Mouse (Mus musculus) heart, embryonic 13.5 days (tissue): ENCODE results near the gene Nelfb. TPM values are rescaled to one million over a fixed set of nuclear protein-coding genes. Genes with fewer than 3 reads are reported as not detected.

Source experiments
- ATAC-seq: fragments of 200-750 bp; cut with Nextera tagmentation; 2 replicates; pipeline ENCODE4 v1.8.0; 2017; ENCODE audit warnings: moderate TSS enrichment; ENCODE audit not compliant: insufficient number of reproducible peaks, low FRiP score, low TSS enrichment; ENCODE audit errors: extremely low read depth
- H3K27ac ChIP-seq: fragments of 300-500 bp; sonication (generic); replicated peaks from 2 replicates; pipeline ENCODE4 v1.5.1; 2015; ENCODE audit warnings: moderate library complexity, mild to moderate bottlenecking, inconsistent platforms
- H3K27me3 ChIP-seq: fragments of 300-500 bp; sonication (generic); replicated peaks from 2 replicates; pipeline ENCODE4 v1.6.1; 2015; ENCODE audit warnings: mild to moderate bottlenecking, inconsistent platforms
- H3K36me3 ChIP-seq: fragments of 300-500 bp; sonication (generic); 2 replicates; pipeline ENCODE4 v1.6.1; 2015; ENCODE audit warnings: mild to moderate bottlenecking, inconsistent platforms
- H3K4me1 ChIP-seq: fragments of 300-500 bp; sonication (generic); 2 replicates; pipeline ENCODE4 v1.6.1; 2015; ENCODE audit warnings: inconsistent platforms
- H3K4me2 ChIP-seq: fragments of 300-500 bp; sonication (generic); 2 replicates; pipeline ENCODE4 v1.6.1; 2015; ENCODE audit warnings: inconsistent platforms, mild to moderate bottlenecking, moderate library complexity
- H3K4me3 ChIP-seq: fragments of 300-500 bp; sonication (generic); 2 replicates; pipeline ENCODE4 v1.5.1; 2015; ENCODE audit warnings: moderate library complexity, mild to moderate bottlenecking, inconsistent platforms
- H3K9ac ChIP-seq: fragments of 300-500 bp; sonication (generic); 2 replicates; pipeline ENCODE4 v1.6.1; 2015; ENCODE audit warnings: inconsistent platforms, mild to moderate bottlenecking, moderate library complexity
- H3K9me3 ChIP-seq: fragments of 300-500 bp; sonication (generic); 2 replicates; pipeline ENCODE4 v1.6.1; 2016; ENCODE audit warnings: inconsistent platforms
- WGBS: fragments of 180-500 bp; shearing (Covaris S2); methylation state at CpG from one replicate; pipeline ENCODE4 v1.1.7; 2015; ENCODE audit warnings: mixed read lengths; 5-methylcytosine and 5-hydroxymethylcytosine counted together
- polyA plus RNA-seq: library from polyadenylated mRNA; unstranded; fragments of >200 nt; fragmentation: Nextera tagmentation; extraction: Ambion mirVana; gene quantifications from 2 replicates; pipeline ENCODE4 v1.2.1, GENCODE M21; 2015

The Nelfb gene
- polyA plus RNA-seq, 1 experiment from 2014 or later = 68.8 TPM

- Histone ChIP-seq H3K27me3 (peaks cover 30% of the 10 kb centered on the region), H3K4me1 (peaks cover 51% of the 10 kb centered on the region), H3K36me3 (peaks cover 15% of the 10 kb centered on the region), H3K27ac (peak overlapping the region; percentile 80), H3K4me2 (peak overlapping the region; percentile 70), H3K4me3 (peak overlapping the region; percentile 46), H3K9me3 (no peaks in the 10 kb centered on the region), H3K9ac (peak overlapping the region; percentile 68)
- no peak for ATAC-seq
- WGBS = 15% methylated on average over 55 of the region's 55 CpGs
These were observed 15.8 kb downstream of the Nelfb start for GRCm38 (mm10) chr2:25195211-25196156.

GRCm38 (mm10) chr2:25194486-25195171, 16.7 kb downstream of the Nelfb start:
- peaks cover 7% of the 10 kb centered on the region for H3K36me3 ChIP-seq
- H3K4me3 ChIP-seq = peak overlapping the region; percentile 46; the same call in 1 of the 2 replicates
- ATAC-seq = no peak
- 0 out of 2 replicates have a peak overlapping the region, but pooled peaks have one; percentile 12 for H3K27ac ChIP-seq
- peaks cover 30% of the 10 kb centered on the region for H3K27me3 ChIP-seq
- H3K4me1 ChIP-seq = peaks cover 51% of the 10 kb centered on the region
- H3K9me3 ChIP-seq = no peaks in the 10 kb centered on the region
- H3K9ac ChIP-seq = peak overlapping the region; percentile 68; the same call in 1 of the 2 replicates
- peak overlapping the region; percentile 70 for H3K4me2 ChIP-seq
- 73% methylated on average over 17 of the region's 17 CpGs for WGBS

- H3K4me3 ChIP-seq = no peak overlapping the region
- H3K4me1 ChIP-seq = peaks cover 51% of the 10 kb centered on the region
- no peak overlapping the region for H3K9ac ChIP-seq
- 62% methylated on average over 5 of the region's 5 CpGs for WGBS
- H3K27me3 ChIP-seq = peaks cover 30% of the 10 kb centered on the region
- peak overlapping the region; percentile 70 for H3K4me2 ChIP-seq
- H3K36me3 ChIP-seq = peaks cover under 1% of the 10 kb centered on the region
- no peak for ATAC-seq
- H3K9me3 ChIP-seq = no peaks in the 10 kb centered on the region
- peak overlapping the region; percentile 44; the same call in 1 of the 2 replicates for H3K27ac ChIP-seq
These were observed 17.3 kb downstream of the Nelfb start for GRCm38 (mm10) chr2:25194006-25194405.

GRCm38 (mm10) chr2:25193330-25193770, 17.9 kb downstream of the Nelfb start:
- no peak overlapping the region for H3K27ac ChIP-seq
- no peaks in the 10 kb centered on the region for H3K36me3 ChIP-seq
- H3K4me1 ChIP-seq = peaks cover 51% of the 10 kb centered on the region
- H3K4me2 ChIP-seq = peak overlapping the region; percentile 70
- ATAC-seq = no peak
- H3K4me3 ChIP-seq = no peak overlapping the region
- no peaks in the 10 kb centered on the region for H3K9me3 ChIP-seq
- peak overlapping the region; percentile 67; the same call in 1 of the 2 replicates for H3K9ac ChIP-seq
- 2% methylated on average over 6 of the region's 6 CpGs for WGBS
- H3K27me3 ChIP-seq = peaks cover 30% of the 10 kb centered on the region

GRCm38 (mm10) chr2:25187841-25188240, 23.4 kb downstream of the Nelfb start:
- Histone ChIP-seq H3K4me1 (peaks cover 19% of the 10 kb centered on the region), H3K27me3 (peaks cover 37% of the 10 kb centered on the region), H3K36me3 (no peaks in the 10 kb centered on the region), H3K9ac (no peak overlapping the region), H3K27ac (no peak overlapping the region), H3K4me3 (no peak overlapping the region), H3K9me3 (no peaks in the 10 kb centered on the region), H3K4me2 (no peak overlapping the region)
- WGBS = 72% methylated on average over 6 of the region's 6 CpGs
- ATAC-seq = no peak

GRCm38 (mm10) chr2:25186575-25186930, 24.7 kb downstream of the Nelfb start:
- no peaks in the 10 kb centered on the region for H3K36me3 ChIP-seq
- 29% methylated on average over 5 of the region's 5 CpGs for WGBS
- H3K4me3 ChIP-seq = peak overlapping the region; percentile 59
- H3K27me3 ChIP-seq = peaks cover 45% of the 10 kb centered on the region
- no peaks in the 10 kb centered on the region for H3K9me3 ChIP-seq
- peak overlapping the region; percentile 77 for H3K9ac ChIP-seq
- H3K27ac ChIP-seq = no peak overlapping the region
- H3K4me2 ChIP-seq = peak overlapping the region; percentile 90
- H3K4me1 ChIP-seq = peaks cover 31% of the 10 kb centered on the region
- ATAC-seq = no peak

- Histone ChIP-seq H3K27ac (peak overlapping the region; percentile 74), H3K9ac (peak overlapping the region; percentile 77), H3K4me3 (peak overlapping the region; percentile 59), H3K4me2 (peak overlapping the region; percentile 90), H3K36me3 (no peaks in the 10 kb centered on the region), H3K9me3 (no peaks in the 10 kb centered on the region), H3K27me3 (peaks cover 51% of the 10 kb centered on the region), H3K4me1 (peaks cover 37% of the 10 kb centered on the region)
- ATAC-seq = peak; percentile 20; the same call in 1 of the 2 replicates
- under 1% methylated on average over 64 of the region's 64 CpGs for WGBS
These were observed 25.4 kb downstream of the Nelfb start for GRCm38 (mm10) chr2:25185625-25186574.

- ATAC-seq = no peak
- Histone ChIP-seq H3K36me3 (no peaks in the 10 kb centered on the region), H3K9ac (no peak overlapping the region), H3K4me1 (peaks cover 48% of the 10 kb centered on the region), H3K27ac (no peak overlapping the region; the same call in 1 of the 2 replicates), H3K4me2 (no peak overlapping the region), H3K27me3 (peaks cover 61% of the 10 kb centered on the region), H3K4me3 (no peak overlapping the region), H3K9me3 (no peaks in the 10 kb centered on the region)
- 94% methylated on average over 7 of the region's 7 CpGs for WGBS
These were observed 26.8 kb downstream of the Nelfb start for GRCm38 (mm10) chr2:25184496-25184895.

GRCm38 (mm10) chr2:25183336-25183735, 28.0 kb downstream of the Nelfb start:
- Histone ChIP-seq H3K27me3 (peaks cover 73% of the 10 kb centered on the region), H3K4me3 (peak overlapping the region; percentile 63; the same call in 1 of the 2 replicates), H3K4me1 (peaks cover 56% of the 10 kb centered on the region), H3K36me3 (no peaks in the 10 kb centered on the region), H3K9me3 (no peaks in the 10 kb centered on the region), H3K27ac (no peak overlapping the region), H3K9ac (no peak overlapping the region), H3K4me2 (peak overlapping the region; percentile 82)
- ATAC-seq = no peak
- 55% methylated on average over 2 of the region's 2 CpGs for WGBS

GRCm38 (mm10) chr2:25182664-25183063, 28.6 kb downstream of the Nelfb start:
- Histone ChIP-seq H3K27ac (no peak overlapping the region), H3K9me3 (no peaks in the 10 kb centered on the region), H3K4me2 (peak overlapping the region; percentile 82), H3K4me3 (peak overlapping the region; percentile 63), H3K9ac (peak overlapping the region; percentile 65; the same call in 1 of the 2 replicates), H3K4me1 (peaks cover 63% of the 10 kb centered on the region), H3K36me3 (no peaks in the 10 kb centered on the region), H3K27me3 (peaks cover 75% of the 10 kb centered on the region)
- 34% methylated on average over 6 of the region's 6 CpGs for WGBS
- ATAC-seq = no peak
